Mouse (Mus musculus) heart, embryonic 14.5 days (tissue): ENCODE results near the gene Krt79. TPM values are rescaled to one million over a fixed set of nuclear protein-coding genes. Genes with fewer than 3 reads are reported as not detected.

ENCODE experiments used
- ATAC-seq: fragments of 200-750 bp; cut with Nextera tagmentation; 2 replicates; pipeline ENCODE4 v1.8.0; 2017; ENCODE audit warnings: low read depth, moderate TSS enrichment; ENCODE audit not compliant: insufficient number of reproducible peaks, insufficient read depth, low FRiP score
- H3K27ac ChIP-seq, 2 experiments: fragments of 200-500 bp in 1 of 2; fragments of 300-500 bp in 1 of 2; sonication (generic) in 1 of 2; replicated peaks in 1 of 2; 2 replicates each; pipeline ENCODE4 v1.5.1; 2012 to 2014; ENCODE audit warnings: low read depth in 2 of 2, low read length in 2 of 2, control low read depth in 1 of 2, mild to moderate bottlenecking in 1 of 2, mixed read lengths in 1 of 2; ENCODE audit not compliant: control insufficient read depth in 1 of 2, insufficient read depth in 1 of 2
- H3K27me3 ChIP-seq: fragments of 300-500 bp; sonication (generic); 2 replicates; pipeline ENCODE4 v1.6.1; 2014; ENCODE audit warnings: mild to moderate bottlenecking, low read length, control low read depth; ENCODE audit not compliant: control insufficient read depth, insufficient read depth
- H3K36me3 ChIP-seq: fragments of 300-500 bp; sonication (generic); 2 replicates; pipeline ENCODE4 v1.6.1; 2014; ENCODE audit warnings: mild to moderate bottlenecking, control low read depth, low read length, mixed read lengths; ENCODE audit not compliant: control insufficient read depth, insufficient read depth
- H3K4me1 ChIP-seq, 2 experiments: fragments of 200-500 bp in 1 of 2; fragments of 300-500 bp in 1 of 2; sonication (generic) in 1 of 2; 2 replicates each; pipeline ENCODE4 v1.6.1; 2012 to 2014; ENCODE audit warnings: low read length in 2 of 2, control low read depth in 1 of 2, mixed read lengths in 1 of 2; ENCODE audit not compliant: control insufficient read depth in 2 of 2, insufficient read depth in 2 of 2
- H3K4me2 ChIP-seq: fragments of 300-500 bp; sonication (generic); 2 replicates; pipeline ENCODE4 v1.6.1; 2014; ENCODE audit warnings: mild to moderate bottlenecking, low read length
- H3K4me3 ChIP-seq, 2 experiments: fragments of 200-500 bp in 1 of 2; fragments of 300-500 bp in 1 of 2; sonication (generic) in 1 of 2; 2 replicates each; pipeline ENCODE4 v1.5.1; 2012 to 2014; ENCODE audit warnings: low read length in 2 of 2, mild to moderate bottlenecking in 2 of 2, control low read depth in 1 of 2, low read depth in 1 of 2, moderate library complexity in 1 of 2; ENCODE audit not compliant: control insufficient read depth in 1 of 2, insufficient read depth in 1 of 2
- H3K9ac ChIP-seq: fragments of 300-500 bp; sonication (generic); 2 replicates; pipeline ENCODE4 v1.6.1; 2014; ENCODE audit warnings: mild to moderate bottlenecking, low read length
- H3K9me3 ChIP-seq: fragments of 300-500 bp; sonication (generic); 2 replicates; pipeline ENCODE4 v1.6.1; 2016; ENCODE audit warnings: low read length, control low read depth; ENCODE audit not compliant: control insufficient read depth
- WGBS: fragments of 180-500 bp; shearing (Covaris S2); extraction: QIAGEN DNeasy Blood & Tissue Kit; methylation state at CpG from one replicate; pipeline ENCODE4 v1.1.7; 2014; 5-methylcytosine and 5-hydroxymethylcytosine counted together
- polyA plus RNA-seq: library from polyadenylated mRNA; unstranded; fragments of >200 nt; fragmentation: Nextera tagmentation; extraction: Ambion mirVana; gene quantifications from 2 replicates; pipeline ENCODE4 v1.2.1, GENCODE M21; 2014

The Krt79 gene
- polyA plus RNA-seq, 1 experiment from 2014 or later = 0.51 TPM

DNA sequence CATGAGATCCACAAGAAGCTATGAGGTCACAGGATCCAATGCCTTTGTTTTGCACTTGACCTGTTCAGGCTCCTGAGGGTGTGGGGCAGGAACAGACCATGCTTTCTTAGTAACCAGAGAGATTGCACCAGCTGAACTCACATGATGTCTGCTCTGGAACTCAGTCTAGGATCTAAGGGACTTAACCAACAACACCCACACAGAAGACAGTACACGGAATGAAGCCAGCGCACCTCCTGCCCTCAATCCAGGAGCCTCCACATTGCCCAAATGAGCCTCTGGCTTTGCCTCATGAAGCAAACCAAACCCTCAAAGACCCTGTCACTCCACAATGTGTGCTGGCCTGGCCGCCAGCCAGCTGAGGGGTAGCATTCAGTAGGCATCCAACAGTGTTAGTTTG lies 18.8 kb upstream of the Krt79 start:
- Histone ChIP-seq H3K9ac (no peak overlapping the region), H3K36me3 (no peaks in the 10 kb centered on the region), H3K4me2 (no peak overlapping the region), H3K4me3 (no peak overlapping the region), H3K27me3 (peaks cover 3% of the 10 kb centered on the region; the same call in 1 of the 2 replicates), H3K27ac (no peak overlapping the region), H3K4me1 (no peaks in the 10 kb centered on the region), H3K9me3 (no peaks in the 10 kb centered on the region)
- ATAC-seq = no peak
- 81% methylated on average over 3 of the region's 3 CpGs for WGBS

GRCm38 (mm10) chr15:101954187-101954586 lies 14.1 kb upstream of the Krt79 start, which contains the start of gene Krt78:
TSS of gene Krt78 (minus strand) at chr15:101954287.
- no peak within 1 kb of the TSS for H3K9ac ChIP-seq
- no peak within 1 kb of the TSS for H3K4me2 ChIP-seq
- no peak within 1 kb of the TSS for H3K27ac ChIP-seq
- no peaks in the 10 kb centered on the region for H3K4me1 ChIP-seq
- no peaks in the 10 kb centered on the region for H3K36me3 ChIP-seq
- WGBS = 78% methylated on average over 9 of the region's 9 CpGs
- ATAC-seq = no peak
- H3K27me3 ChIP-seq = peaks cover 3% of the 10 kb centered on the region; the same call in 1 of the 2 replicates
- H3K9me3 ChIP-seq = no peaks in the 10 kb centered on the region
- no peak within 1 kb of the TSS for H3K4me3 ChIP-seq

GRCm38 (mm10) chr15:101952733-101953474 lies 12.8 kb upstream of the Krt79 start:
- Histone ChIP-seq H3K9me3 (no peaks in the 10 kb centered on the region), H3K4me2 (no peak overlapping the region), H3K27ac (no peak overlapping the region), H3K27me3 (peaks cover 3% of the 10 kb centered on the region; the same call in 1 of the 2 replicates), H3K4me3 (no peak overlapping the region), H3K36me3 (no peaks in the 10 kb centered on the region), H3K9ac (no peak overlapping the region), H3K4me1 (no peaks in the 10 kb centered on the region)
- ATAC-seq = no peak
- WGBS = 76% methylated on average over 7 of the region's 7 CpGs

- H3K36me3 ChIP-seq = no peaks in the 10 kb centered on the region
- H3K4me1 ChIP-seq = peaks cover 18 to 26% of the 10 kb centered on the region in 2 experiments
- H3K4me2 ChIP-seq = no peak overlapping the region
- 83% methylated on average over 1 of the region's 1 CpGs for WGBS
- no peak overlapping the region for H3K9ac ChIP-seq
- H3K4me3 ChIP-seq = no peak overlapping the region
- no peaks in the 10 kb centered on the region for H3K9me3 ChIP-seq
- ATAC-seq = no peak; the same call in 1 of the 2 replicates
- no peaks in the 10 kb centered on the region for H3K27me3 ChIP-seq
- no peak overlapping the region for H3K27ac ChIP-seq
Measured at GRCm38 (mm10) chr15:101945430-101945829, 5.3 kb upstream of the Krt79 start.

DNA sequence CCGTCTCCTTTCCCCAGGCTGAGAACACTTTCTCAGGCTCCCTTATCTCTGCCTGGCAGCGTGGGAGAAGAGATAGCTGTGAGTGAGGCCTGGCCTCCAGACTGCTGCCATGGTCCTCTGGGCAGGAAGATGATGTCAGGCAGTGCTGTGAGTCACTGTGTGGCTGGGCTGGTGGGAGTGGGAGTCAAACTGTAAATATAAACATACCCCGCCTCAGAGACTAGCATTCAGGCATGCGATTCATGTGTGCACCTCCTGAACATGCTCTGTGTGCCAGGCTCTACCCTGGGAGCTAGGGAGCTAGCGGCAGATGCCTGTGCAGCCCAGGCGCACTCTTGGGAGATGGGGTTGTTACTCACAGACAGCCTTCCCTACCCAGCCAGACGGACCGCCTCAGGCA lies 1.8 kb upstream of the Krt79 start:
- H3K4me2 ChIP-seq = no peak overlapping the region
- no peak overlapping the region for H3K4me3 ChIP-seq
- 28% methylated on average over 8 of the region's 8 CpGs for WGBS
- peaks cover 18 to 26% of the 10 kb centered on the region in 2 experiments for H3K4me1 ChIP-seq
- no peaks in the 10 kb centered on the region for H3K36me3 ChIP-seq
- peak overlapping the region; percentile 23 to 55; a peak in 2 of 4 replicates for H3K27ac ChIP-seq
- no peaks in the 10 kb centered on the region for H3K9me3 ChIP-seq
- ATAC-seq = 0 out of 2 replicates have a peak, but pooled peaks have one; percentile 16
- no peaks in the 10 kb centered on the region for H3K27me3 ChIP-seq
- H3K9ac ChIP-seq = no peak overlapping the region

DNA sequence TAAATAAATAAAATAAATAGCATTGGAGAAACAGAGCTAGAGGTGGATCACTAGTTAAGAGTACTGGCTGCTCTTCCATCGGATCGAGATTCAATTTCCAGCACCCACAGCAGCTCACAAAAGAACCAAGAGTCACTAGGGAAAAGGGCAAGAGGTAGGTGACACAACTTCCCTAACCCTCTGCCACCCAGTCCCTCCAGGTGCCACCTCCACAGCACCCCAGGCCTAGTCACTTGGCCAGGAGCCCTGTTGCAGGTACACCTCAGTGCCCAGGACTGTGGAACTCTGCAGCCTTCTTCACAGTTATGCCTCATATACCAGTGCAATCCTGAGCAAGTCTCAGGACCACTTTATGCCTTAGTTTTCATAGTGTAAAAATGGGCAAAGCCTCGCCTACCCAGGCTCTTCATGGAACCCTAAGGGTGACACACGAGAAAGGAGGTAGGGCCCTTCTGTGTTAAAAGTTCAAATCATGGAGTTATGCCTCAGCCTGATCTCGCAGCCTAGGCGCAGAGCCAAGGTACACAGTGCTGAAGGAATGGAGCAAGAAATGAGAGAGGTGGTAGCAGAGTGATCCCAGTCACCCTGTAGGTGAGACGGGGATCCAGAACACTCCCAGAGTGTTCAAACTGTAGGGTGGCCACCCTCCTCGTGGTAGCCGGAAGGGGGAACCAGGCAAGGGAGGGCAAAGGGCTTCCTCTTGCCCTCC lies 1.4 kb downstream of the Krt79 start:
- Histone ChIP-seq H3K27me3 (no peaks in the 10 kb centered on the region), H3K4me1 (peaks cover 12 to 20% of the 10 kb centered on the region in 2 experiments), H3K4me3 (no peak overlapping the region), H3K27ac (no peak overlapping the region), H3K4me2 (no peak overlapping the region), H3K36me3 (no peaks in the 10 kb centered on the region), H3K9ac (no peak overlapping the region), H3K9me3 (no peaks in the 10 kb centered on the region)
- no peak for ATAC-seq
- WGBS = 63% methylated on average over 9 of the region's 9 CpGs

GRCm38 (mm10) chr15:101933024-101933423 lies 7.1 kb downstream of the Krt79 start:
- H3K4me2 ChIP-seq = no peak overlapping the region
- peaks cover 11 to 17% of the 10 kb centered on the region in 2 experiments for H3K4me1 ChIP-seq
- no peak overlapping the region for H3K27ac ChIP-seq
- WGBS = 72% methylated on average over 6 of the region's 6 CpGs
- no peaks in the 10 kb centered on the region for H3K36me3 ChIP-seq
- no peak for ATAC-seq
- no peak overlapping the region for H3K9ac ChIP-seq
- no peaks in the 10 kb centered on the region for H3K9me3 ChIP-seq
- H3K27me3 ChIP-seq = peaks cover 18% of the 10 kb centered on the region; the same call in 1 of the 2 replicates
- no peak overlapping the region for H3K4me3 ChIP-seq
